Mouse (Mus musculus) liver (tissue): ENCODE measurements around the gene Slc19a3.
A peak's percentile ranks its signal among the peaks of the same experiment; 100 is the strongest.
"Not testable (repeated sequence)": the region's sequence is repeated elsewhere in the genome, so short reads cannot be mapped to it uniquely, and the experiment has no call there.

Experiments
- DNase-seq: peaks from one replicate; pipeline ENCODE4 v3.0.0-alpha.2; 2020; ENCODE audit warnings: mixed read lengths

Slc19a3 gene

GRCm38 (mm10) chr1:83006218-83007179 is 31.7 kb downstream of the Slc19a3 start:
- no peak for DNase-seq

- not testable (repeated sequence) for DNase-seq
Observed at GRCm38 (mm10) chr1:83000306-83000705, 37.9 kb downstream of the Slc19a3 start, which contains the start of gene Gm47959. Gm47959 (plus strand) TSS chr1:83000548.

GRCm38 (mm10) chr1:82993947-82994346 is 44.3 kb downstream of the Slc19a3 start:
- no peak for DNase-seq

GRCm38 (mm10) chr1:82992093-82992492 is 46.2 kb downstream of the Slc19a3 start:
- DNase-seq, result no peak

- DNase-seq, result no peak
Observed at GRCm38 (mm10) chr1:82991596-82991995, 46.7 kb downstream of the Slc19a3 start.

GRCm38 (mm10) chr1:82991062-82991461 is 47.2 kb downstream of the Slc19a3 start:
- DNase-seq, result no peak

GRCm38 (mm10) chr1:82987530-82988198 is 50.6 kb downstream of the Slc19a3 start:
- no peak for DNase-seq

GRCm38 (mm10) chr1:82986738-82987137 is 51.5 kb downstream of the Slc19a3 start:
- no peak for DNase-seq

GRCm38 (mm10) chr1:82977840-82978239 is 60.4 kb downstream of the Slc19a3 start:
- no peak for DNase-seq

GRCm38 (mm10) chr1:82975750-82976149 is 62.5 kb downstream of the Slc19a3 start:
- DNase-seq, result no peak

- DNase-seq, result peak; percentile 48
Observed at GRCm38 (mm10) chr1:82974342-82974741, 63.9 kb downstream of the Slc19a3 start.

- DNase-seq, result no peak
Observed at GRCm38 (mm10) chr1:82973901-82974300, 64.3 kb downstream of the Slc19a3 start.

GRCm38 (mm10) chr1:82973244-82973643 is 65.0 kb downstream of the Slc19a3 start:
- DNase-seq, result no peak

- DNase-seq, result peak; percentile 18
Observed at GRCm38 (mm10) chr1:82972046-82972445, 66.2 kb downstream of the Slc19a3 start.

- DNase-seq, result no peak
Observed at GRCm38 (mm10) chr1:82966413-82966812, 71.8 kb downstream of the Slc19a3 start.
